Mouse (Mus musculus): ENCODE data around the gene Npr2.

- no peak for TF ChIP-seq CTCF (IDR thresholded peaks at IDR 0.05; ENCODE audit: low read depth, low read length)
- no peak for TF ChIP-seq POLR2A (IDR thresholded peaks at IDR 0.05; ENCODE audit: borderline replicate concordance, low read depth, low read length)
These were observed 46.8 kb downstream of the Npr2 start for GRCm38 (mm10) chr4:43678541-43678940.

All from bone marrow macrophage, adult 2 months (primary cell).